Mouse (Mus musculus): ENCODE data around the gene Zfp541. TPM values are rescaled to one million over a fixed set of nuclear protein-coding genes. Genes with fewer than 3 reads are reported as not detected.

Gene Zfp541
- total RNA-seq, 2 experiments from 2014 or later = not detected

- no peak for DNase-seq
These were observed 17.1 kb upstream of the Zfp541 start for GRCm38 (mm10) chr7:16044531-16044930.

- DNase-seq = no peak
These were observed 16.1 kb upstream of the Zfp541 start for GRCm38 (mm10) chr7:16045538-16045937.

- DNase-seq = peak; percentile 65
These were observed 15.5 kb upstream of the Zfp541 start for GRCm38 (mm10) chr7:16046101-16046480.

GRCm38 (mm10) chr7:16046481-16047337 lies 14.9 kb upstream of the Zfp541 start:
- peak; percentile 83 for DNase-seq

- peak; percentile 90 for DNase-seq
These were observed 14.1 kb upstream of the Zfp541 start, which contains the start of gene Bicra for GRCm38 (mm10) chr7:16047338-16048146. Gene Bicra, minus strand, starts transcription at chr7:16047921.

DNA sequence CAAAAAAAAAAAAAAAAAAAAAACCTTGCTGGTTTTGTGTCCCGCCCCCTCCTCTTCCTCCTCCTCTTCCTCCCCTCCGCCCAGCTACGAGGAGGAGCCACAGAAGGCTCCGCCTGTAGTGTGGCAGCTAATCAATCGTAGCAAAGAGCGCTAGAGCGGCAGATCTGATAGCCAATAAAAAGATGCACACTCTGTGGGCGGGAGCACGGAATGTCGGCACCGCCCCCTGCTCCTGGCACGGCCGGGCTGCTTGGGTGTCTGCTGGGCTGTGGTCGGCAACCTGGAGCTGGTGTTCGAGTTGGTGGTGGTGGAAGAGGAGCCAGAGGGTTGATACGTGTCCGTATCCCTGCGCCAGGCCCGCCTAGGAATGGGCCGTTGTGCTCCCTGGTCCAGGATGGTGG lies 13.4 kb upstream of the Zfp541 start:
- peak; percentile 98 for DNase-seq

DNA sequence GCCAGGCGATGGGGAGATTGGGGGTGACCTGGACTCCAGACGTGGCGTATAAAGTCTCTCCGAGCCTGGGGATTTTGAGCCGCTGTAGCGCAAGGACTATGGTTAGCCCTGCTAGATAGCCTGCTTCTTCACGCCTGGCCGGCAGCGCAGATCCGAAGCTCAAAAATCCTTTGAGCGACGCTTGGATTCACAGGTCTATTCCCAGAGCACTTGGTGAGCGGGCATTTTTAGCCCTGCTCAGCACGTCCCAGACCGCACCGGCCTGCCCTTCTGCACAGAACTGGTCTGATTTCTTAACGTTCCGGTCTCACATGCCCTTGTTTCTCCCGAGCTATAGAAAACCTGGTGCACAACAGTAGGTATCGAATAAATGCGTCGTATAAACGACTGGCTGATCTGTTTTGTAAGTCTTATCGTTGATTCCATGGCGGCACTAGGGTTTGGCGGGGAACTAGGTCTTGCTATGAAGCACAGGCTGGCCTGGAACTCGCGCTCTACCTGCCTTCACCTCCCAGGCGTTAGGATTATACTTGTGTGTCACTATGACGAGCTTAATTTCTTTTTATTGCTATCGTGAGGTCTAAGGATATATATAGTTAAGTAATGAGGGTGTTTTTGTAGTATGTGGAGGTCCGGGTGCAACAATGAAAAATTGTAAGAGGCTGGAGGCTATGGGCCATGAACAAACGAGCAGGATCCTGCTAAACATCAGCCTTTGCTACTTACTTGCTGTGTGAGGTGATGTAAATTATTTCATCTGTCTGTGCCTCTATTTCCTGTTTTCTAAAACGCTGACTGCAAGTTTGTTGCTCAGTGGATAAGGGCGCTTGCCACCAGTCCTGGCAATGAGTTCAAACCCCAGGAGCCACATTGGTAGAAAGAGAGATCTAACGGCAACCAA lies 12.7 kb upstream of the Zfp541 start:
- DNase-seq = no peak

DNA sequence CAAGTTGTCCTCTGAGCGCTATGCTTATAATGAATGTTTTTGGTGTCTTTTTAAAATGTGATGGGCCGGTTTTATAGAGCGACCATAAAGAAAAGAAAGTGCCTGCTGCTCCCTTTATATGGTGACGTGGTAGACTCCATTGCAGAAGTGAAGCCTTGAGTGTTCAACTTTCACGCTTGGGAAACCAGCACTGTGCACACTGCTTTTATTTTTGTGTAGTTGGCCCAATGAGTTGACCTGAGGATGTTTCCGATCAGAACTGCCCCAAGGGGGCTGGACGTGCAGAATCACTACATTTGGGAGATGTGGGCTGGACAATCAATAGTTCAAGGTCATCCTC lies 12.1 kb upstream of the Zfp541 start:
- DNase-seq = no peak

- DNase-seq = no peak
These were observed 11.0 kb upstream of the Zfp541 start for GRCm38 (mm10) chr7:16050600-16050999.

GRCm38 (mm10) chr7:16051883-16052595 lies 9.6 kb upstream of the Zfp541 start:
- peak; percentile 88 for DNase-seq

DNA sequence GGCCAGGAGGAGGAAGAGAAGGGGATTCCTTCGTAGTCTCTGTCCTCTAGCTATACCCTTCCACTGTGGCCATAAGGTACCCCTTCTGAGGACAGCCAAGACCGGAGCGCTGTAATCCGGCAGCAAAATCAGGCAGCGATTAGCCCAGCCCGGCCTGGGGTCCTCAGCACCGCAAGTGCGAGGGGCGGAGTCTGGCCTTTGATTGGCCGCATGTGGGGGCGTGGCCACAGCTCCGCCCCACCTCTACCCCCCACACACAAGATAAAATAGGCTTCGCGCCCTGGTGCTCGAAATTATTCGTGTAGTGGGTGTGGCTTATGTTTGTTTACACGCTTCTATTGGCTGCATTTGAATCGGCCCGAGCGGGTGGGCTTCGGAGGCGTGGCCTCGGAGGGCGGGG lies 8.9 kb upstream of the Zfp541 start:
- peak; percentile 97 for DNase-seq

DNA sequence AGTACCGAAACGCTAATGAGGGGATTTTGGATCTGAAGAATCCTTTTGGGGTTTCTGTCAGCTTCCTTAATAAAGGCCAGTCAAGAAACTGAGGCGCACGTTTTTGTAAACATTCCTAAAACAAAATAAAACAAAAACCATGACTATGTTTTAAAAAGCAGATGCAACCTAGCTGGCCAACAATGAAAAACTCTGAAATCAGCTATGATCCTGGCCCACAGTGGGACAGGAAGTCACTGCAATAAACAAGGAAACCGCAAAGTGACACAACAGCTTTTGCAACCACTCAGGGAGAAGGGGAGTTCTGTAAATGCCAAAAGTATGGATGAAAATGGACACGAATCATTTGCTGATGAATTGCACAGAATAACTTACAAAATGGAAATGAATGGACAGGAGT lies 8.5 kb upstream of the Zfp541 start:
- no peak for DNase-seq

GRCm38 (mm10) chr7:16054966-16055365 lies 6.6 kb upstream of the Zfp541 start:
- no peak for DNase-seq

DNA sequence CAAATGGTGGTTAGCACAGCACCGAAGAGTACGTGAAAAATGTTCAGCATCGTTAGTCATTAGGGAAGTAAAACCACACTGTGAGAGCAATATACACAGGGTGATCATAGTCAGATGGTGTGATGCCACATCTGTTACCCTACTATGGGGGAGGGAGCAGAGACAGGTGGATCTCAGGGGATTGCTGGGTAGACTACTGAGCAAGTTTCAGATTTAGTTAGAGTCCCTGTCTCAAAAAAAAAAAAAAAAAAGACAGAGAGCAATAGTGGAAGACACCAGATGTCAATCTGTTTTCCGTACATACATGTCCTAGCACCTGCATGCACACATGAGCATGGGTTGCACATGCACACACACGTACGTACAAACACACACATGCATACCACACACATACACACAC lies 5.9 kb upstream of the Zfp541 start:
- no peak for DNase-seq

DNA sequence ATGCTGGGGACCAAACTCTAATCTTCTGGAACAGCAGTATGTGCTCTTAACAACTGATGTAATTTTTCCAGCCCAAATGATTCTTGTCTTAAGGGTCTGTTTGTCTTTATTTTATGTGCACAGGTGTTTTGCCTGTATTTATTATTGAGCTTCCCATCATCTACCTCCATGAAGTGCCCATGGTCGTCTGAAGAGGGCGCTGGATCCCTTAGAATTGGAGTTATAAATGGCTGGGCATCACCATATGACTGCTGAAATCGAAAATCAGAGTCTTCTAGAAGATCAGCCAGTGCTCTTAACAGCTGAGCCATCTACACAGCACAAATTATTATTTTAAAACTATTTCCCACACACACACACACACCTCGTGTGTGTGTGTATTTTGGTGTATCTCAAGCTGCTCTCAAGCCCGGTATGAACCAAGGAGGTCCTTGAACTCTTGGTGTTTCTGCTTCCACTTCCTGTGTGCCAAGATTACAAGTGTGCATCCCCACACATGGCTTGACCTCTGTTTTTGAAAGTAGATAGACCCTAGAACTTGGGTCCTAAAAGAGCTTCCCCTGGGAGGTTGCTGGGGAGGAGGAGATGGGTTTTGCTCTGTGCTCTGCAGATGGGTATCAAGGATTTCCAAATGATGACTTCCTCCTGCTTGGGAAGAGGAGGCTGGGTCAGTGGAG lies 5.0 kb upstream of the Zfp541 start:
- DNase-seq = no peak

- DNase-seq = no peak
These were observed 4.5 kb upstream of the Zfp541 start for GRCm38 (mm10) chr7:16057136-16057534.

- DNase-seq = no peak
These were observed 446 bp downstream of the Zfp541 start for GRCm38 (mm10) chr7:16062099-16062420.

- DNase-seq = no peak
These were observed 1.9 kb downstream of the Zfp541 start for GRCm38 (mm10) chr7:16063490-16063889.

- DNase-seq = no peak
These were observed 9.2 kb downstream of the Zfp541 start for GRCm38 (mm10) chr7:16070846-16071245.

GRCm38 (mm10) chr7:16071906-16072305 lies 10.3 kb downstream of the Zfp541 start:
- no peak for DNase-seq

- DNase-seq = no peak
These were observed 18.3 kb downstream of the Zfp541 start for GRCm38 (mm10) chr7:16079947-16080346.

- no peak for DNase-seq
These were observed 19.0 kb downstream of the Zfp541 start for GRCm38 (mm10) chr7:16080581-16080980.

Data from heart, postnatal 4 days (tissue).